Mouse (Mus musculus) bone marrow, adult 2 months (tissue): ENCODE results near the gene Phka2. TPM values are rescaled to one million over a fixed set of nuclear protein-coding genes. Genes with fewer than 3 reads are reported as not detected.

ENCODE experiments used
- H3K27ac ChIP-seq: fragments of 200-500 bp; 2 replicates; pipeline ENCODE4 v1.5.1; 2012; ENCODE audit warnings: low read depth, mild to moderate bottlenecking, control low read depth, inconsistent platforms, low read length; ENCODE audit not compliant: control insufficient read depth, poor library complexity, insufficient read depth
- H3K4me1 ChIP-seq: fragments of 200-500 bp; 2 replicates; pipeline ENCODE4 v1.6.1; 2011; ENCODE audit warnings: low read length; ENCODE audit not compliant: control insufficient read depth, insufficient read depth
- H3K4me3 ChIP-seq: fragments of 200-500 bp; replicated peaks from 2 replicates; pipeline ENCODE3; 2011; ENCODE audit warnings: mild to moderate bottlenecking, low read depth, low read length, control low read depth; ENCODE audit not compliant: control insufficient read depth
- CTCF ChIP-seq: fragments of 200-500 bp; IDR thresholded peaks from 2 replicates; pipeline ENCODE4 v1.5.1; 2011; ENCODE audit warnings: low read length, control low read depth; ENCODE audit not compliant: control insufficient read depth, insufficient read depth
- POLR2A ChIP-seq: fragments of 200-500 bp; IDR thresholded peaks from 2 replicates; pipeline ENCODE4 v1.6.1; 2011; ENCODE audit warnings: low read depth, mild to moderate bottlenecking, control low read depth, low read length, borderline replicate concordance; ENCODE audit not compliant: control insufficient read depth
- WGBS: fragments of 180-500 bp; shearing (Covaris S2); methylation state at CpG from one replicate; pipeline ENCODE4 v1.1.7; 2018; 5-methylcytosine and 5-hydroxymethylcytosine counted together
- polyA plus RNA-seq: library from polyadenylated mRNA; stranded (reverse); fragments of >200 nt; gene quantifications from 2 replicates; pipeline ENCODE4 v1.2.4, GENCODE M21; 2011; ENCODE audit warnings: low replicate concordance; ENCODE audit not compliant: missing spikeins, insufficient read depth, insufficient read length

Phka2 gene
- polyA plus RNA-seq, 1 experiment, result 21.6 TPM

- Histone ChIP-seq H3K4me3 (no peak overlapping the region), H3K27ac (no peak overlapping the region), H3K4me1 (no peaks in the 10 kb centered on the region)
- 88% methylated on average over 4 of the region's 4 CpGs for WGBS
- no peak for TF ChIP-seq POLR2A
- TF ChIP-seq CTCF, result no peak
Measured at GRCm38 (mm10) chrX:160588523-160588922, 86.6 kb downstream of the Phka2 start.

DNA sequence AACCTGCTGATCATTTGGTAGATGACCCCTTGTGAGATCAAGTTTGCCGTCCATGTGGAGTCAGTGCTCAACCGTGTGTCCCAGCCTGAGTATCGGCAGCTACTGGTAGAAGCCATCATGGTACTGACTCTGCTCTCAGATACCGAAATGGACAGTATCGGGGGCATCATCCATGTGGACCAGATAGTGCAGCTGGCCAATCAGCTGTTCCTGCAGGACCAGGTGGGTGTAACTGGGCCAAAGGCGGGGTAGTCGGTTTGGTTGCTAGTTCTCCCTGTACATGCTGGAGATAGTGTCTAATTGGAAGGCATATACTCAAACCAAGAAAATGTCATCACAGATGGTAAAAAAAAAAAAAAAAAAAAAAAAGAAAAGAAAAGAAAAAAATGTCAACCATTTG is 88.2 kb downstream of the Phka2 start:
- TF ChIP-seq CTCF (no peak), POLR2A (no peak)
- Histone ChIP-seq H3K4me1 (no peaks in the 10 kb centered on the region), H3K27ac (no peak overlapping the region), H3K4me3 (no peak overlapping the region)
- WGBS, result 88% methylated on average over 7 of the region's 7 CpGs

- Histone ChIP-seq H3K4me1 (no peaks in the 10 kb centered on the region), H3K4me3 (no peak overlapping the region), H3K27ac (no peak overlapping the region)
- TF ChIP-seq POLR2A, result no peak
- TF ChIP-seq CTCF, result no peak
- 86% methylated on average over 6 of the region's 6 CpGs for WGBS
Measured at GRCm38 (mm10) chrX:160592933-160593332, 91.0 kb downstream of the Phka2 start.

- no peak for TF ChIP-seq POLR2A
- TF ChIP-seq CTCF, result no peak
- no peaks in the 10 kb centered on the region for H3K4me1 ChIP-seq
- WGBS, result 79% methylated on average over 2 of the region's 2 CpGs
Measured at GRCm38 (mm10) chrX:160598055-160598454, 96.1 kb downstream of the Phka2 start.

DNA sequence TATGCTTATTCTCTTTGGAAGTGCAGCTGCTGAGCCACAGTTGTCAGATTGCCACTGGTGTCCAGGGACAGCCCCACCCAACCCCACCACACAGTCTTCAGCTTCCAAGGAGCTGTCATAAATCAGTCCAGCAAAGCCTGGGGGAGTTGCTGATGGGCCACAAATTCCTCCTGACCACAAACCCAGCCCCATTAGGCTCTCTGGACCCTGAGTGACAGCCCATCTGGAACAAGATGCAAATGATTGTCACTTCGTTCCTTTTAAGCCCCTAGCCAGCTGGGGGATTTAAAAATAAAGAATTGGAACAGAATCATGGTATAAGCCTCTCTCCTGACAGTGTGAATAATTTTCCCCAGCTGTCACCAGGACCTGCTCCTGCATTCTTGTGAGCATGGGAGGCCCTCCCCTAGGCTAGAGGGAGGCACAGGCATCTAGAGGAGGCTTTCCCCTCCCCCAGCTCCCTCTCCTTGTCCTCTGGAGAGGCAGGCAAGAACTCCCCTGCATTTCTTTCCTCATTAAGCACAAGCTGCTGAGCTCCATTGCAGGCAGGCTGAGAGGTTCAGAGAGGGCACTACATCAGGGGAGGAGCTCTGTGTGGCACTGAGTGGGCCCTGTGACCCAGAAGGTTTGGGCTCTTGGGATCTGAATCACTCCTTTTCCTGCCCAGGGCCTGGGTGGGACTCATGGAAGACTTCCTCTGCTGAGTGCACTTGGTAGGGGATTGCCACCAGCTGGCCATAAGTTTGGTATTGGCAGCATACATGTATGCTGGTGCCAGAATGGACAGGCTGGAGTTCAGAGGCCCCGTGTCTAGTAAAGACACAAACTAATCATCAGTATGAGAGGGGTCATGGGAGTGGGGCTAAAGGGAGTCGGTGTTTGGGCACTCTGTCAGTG is 96.8 kb downstream of the Phka2 start:
- TF ChIP-seq CTCF, result no peak
- Histone ChIP-seq H3K4me3 (no peak overlapping the region), H3K4me1 (no peaks in the 10 kb centered on the region), H3K27ac (no peak overlapping the region)
- 73% methylated on average over 3 of the region's 3 CpGs for WGBS

More at GRCm38 (mm10) chrX:160598055-160598454, 96.1 kb downstream of the Phka2 start:
- Histone ChIP-seq H3K4me3 (no peak overlapping the region), H3K27ac (no peak overlapping the region)

GRCm38 (mm10) chrX:160601053-160601452 is 99.1 kb downstream of the Phka2 start:
- no peaks in the 10 kb centered on the region for H3K4me1 ChIP-seq
- TF ChIP-seq CTCF (no peak), POLR2A (no peak)

GRCm38 (mm10) chrX:160602770-160603169 is 100.8 kb downstream of the Phka2 start:
- no peaks in the 10 kb centered on the region for H3K4me1 ChIP-seq
- H3K4me3 ChIP-seq, result no peak overlapping the region
- 69% methylated on average over 1 of the region's 1 CpGs for WGBS
- TF ChIP-seq POLR2A (no peak), CTCF (no peak)
- no peak overlapping the region for H3K27ac ChIP-seq

More at GRCm38 (mm10) chrX:160601053-160601452, 99.1 kb downstream of the Phka2 start:
- WGBS, result 18% methylated on average over 3 of the region's 3 CpGs
- no peak overlapping the region for H3K27ac ChIP-seq
- no peak overlapping the region for H3K4me3 ChIP-seq

- no peaks in the 10 kb centered on the region for H3K4me1 ChIP-seq
- H3K4me3 ChIP-seq, result no peak overlapping the region
- no peak for TF ChIP-seq CTCF
- TF ChIP-seq POLR2A, result no peak
- H3K27ac ChIP-seq, result no peak overlapping the region
- 86% methylated on average over 2 of the region's 2 CpGs for WGBS
Measured at GRCm38 (mm10) chrX:160603316-160603715, 101.3 kb downstream of the Phka2 start.

- no peaks in the 10 kb centered on the region for H3K4me1 ChIP-seq
- H3K4me3 ChIP-seq, result no peak overlapping the region
- H3K27ac ChIP-seq, result no peak overlapping the region
- TF ChIP-seq POLR2A (no peak), CTCF (no peak)
- 44% methylated on average over 6 of the region's 6 CpGs for WGBS
Measured at GRCm38 (mm10) chrX:160603981-160604541, 102.1 kb downstream of the Phka2 start.
